Mouse (Mus musculus) layer of hippocampus, postnatal 36 days (tissue): ENCODE measurements around the gene Tmem245. TPM values are rescaled to one million over a fixed set of nuclear protein-coding genes. Genes with fewer than 3 reads are reported as not detected.

Experiments used
- DNase-seq, 2 experiments: peaks; one replicate each; pipeline ENCODE4 v3.0.0; 2022
- total RNA-seq, 2 experiments: library from RNA; stranded (reverse); gene quantifications; 2 replicates each; pipeline ENCODE4 v1.2.3; 2021

The Tmem245 gene
- total RNA-seq, 2 experiments from 2014 or later = 34.2 to 34.8 TPM

- DNase-seq = peak; percentile 43 to 58
These were observed 82.7 kb downstream of the Tmem245 start for GRCm38 (mm10) chr4:56864417-56865001.

- DNase-seq = no peak
These were observed 83.2 kb downstream of the Tmem245 start for GRCm38 (mm10) chr4:56864016-56864415.

- DNase-seq = no peak
These were observed 85.7 kb downstream of the Tmem245 start for GRCm38 (mm10) chr4:56861551-56861950.

- no peak for DNase-seq
These were observed 88.5 kb downstream of the Tmem245 start for GRCm38 (mm10) chr4:56858733-56859132.

- no peak for DNase-seq
These were observed 90.8 kb downstream of the Tmem245 start for GRCm38 (mm10) chr4:56856371-56856949.

- DNase-seq = no peak
These were observed 91.3 kb downstream of the Tmem245 start for GRCm38 (mm10) chr4:56855935-56856334.

GRCm38 (mm10) chr4:56850724-56851123, 96.5 kb downstream of the Tmem245 start:
- DNase-seq = no peak

GRCm38 (mm10) chr4:56848044-56848443, 99.2 kb downstream of the Tmem245 start:
- DNase-seq = no peak

- DNase-seq = no peak
These were observed 99.8 kb downstream of the Tmem245 start for GRCm38 (mm10) chr4:56847400-56847799.

- no peak for DNase-seq
These were observed 101.2 kb downstream of the Tmem245 start for GRCm38 (mm10) chr4:56845896-56846533.

- no peak for DNase-seq
These were observed 102.3 kb downstream of the Tmem245 start for GRCm38 (mm10) chr4:56844911-56845310.

- no peak for DNase-seq
These were observed 103.3 kb downstream of the Tmem245 start for GRCm38 (mm10) chr4:56843963-56844362.

- no peak for DNase-seq
These were observed 104.7 kb downstream of the Tmem245 start for GRCm38 (mm10) chr4:56842501-56842900.

- DNase-seq = no peak
These were observed 106.9 kb downstream of the Tmem245 start for GRCm38 (mm10) chr4:56840297-56840696.

- DNase-seq = no peak
These were observed 109.6 kb downstream of the Tmem245 start for GRCm38 (mm10) chr4:56837661-56838060.

GRCm38 (mm10) chr4:56831998-56832397, 115.2 kb downstream of the Tmem245 start:
- no peak for DNase-seq

- DNase-seq = no peak
These were observed 116.1 kb downstream of the Tmem245 start for GRCm38 (mm10) chr4:56831013-56831609.

GRCm38 (mm10) chr4:56829511-56829921, 117.7 kb downstream of the Tmem245 start:
- DNase-seq = peak; percentile 40 to 54

- no peak for DNase-seq
These were observed 118.3 kb downstream of the Tmem245 start for GRCm38 (mm10) chr4:56828932-56829331.

GRCm38 (mm10) chr4:56824231-56824630, 123.0 kb downstream of the Tmem245 start:
- DNase-seq = no peak

- DNase-seq = no peak
These were observed 127.2 kb downstream of the Tmem245 start for GRCm38 (mm10) chr4:56820017-56820550.
